Mouse (Mus musculus) C2C12 (cell line): ENCODE measurements at regions not wholly inside any gene's neighbourhood (a gene's known extent, or its start where the extent isn't known, plus 50 kb on each side); places are given as distances from the start of the nearest gene placed in this dataset.

Experiments
- H3K27me3 ChIP-seq: one replicate; pipeline ENCODE4 v1.6.1; 2011; ENCODE audit not compliant: control insufficient read depth, insufficient read depth, insufficient read length
- H3K36me3 ChIP-seq: one replicate; pipeline ENCODE4 v1.6.1; 2011; ENCODE audit not compliant: control insufficient read depth, insufficient read depth
- H3K4me3 ChIP-seq: one replicate; pipeline ENCODE4 v1.5.1; 2011; ENCODE audit warnings: mild to moderate bottlenecking, control low read depth; ENCODE audit not compliant: poor library complexity, insufficient read depth, severe bottlenecking
- H3K79me2 ChIP-seq: one replicate; pipeline ENCODE4 v1.6.1; 2011; ENCODE audit not compliant: control insufficient read depth, insufficient read depth
- H3K79me3 ChIP-seq: one replicate; pipeline ENCODE4 v1.6.1; 2011; ENCODE audit warnings: low read depth, control low read depth
- H3ac ChIP-seq: one replicate; pipeline ENCODE3; 2011; ENCODE audit warnings: low read depth; ENCODE audit not compliant: control insufficient read depth, insufficient read length
- CEBPB ChIP-seq: IDR thresholded peaks from one replicate; pipeline ENCODE4 v1.6.1; 2011; ENCODE audit warnings: low read depth, mild to moderate bottlenecking, control low read depth, moderate library complexity
- CTCF ChIP-seq: IDR thresholded peaks from one replicate; pipeline ENCODE4 v1.5.1; 2011; ENCODE audit not compliant: control insufficient read depth, insufficient read depth, insufficient read length
- FOSL1 ChIP-seq: IDR thresholded peaks from one replicate; pipeline ENCODE4 v1.8.0; 2011; ENCODE audit warnings: mild to moderate bottlenecking, low read length; ENCODE audit not compliant: poor library complexity, insufficient read depth, severe bottlenecking
- MAX ChIP-seq: IDR thresholded peaks from one replicate; pipeline ENCODE4 v1.6.1; 2011; ENCODE audit warnings: mild to moderate bottlenecking, control low read depth
- MYOD1 ChIP-seq: IDR thresholded peaks from one replicate; pipeline ENCODE4 v1.6.1; 2011; ENCODE audit warnings: low read depth; ENCODE audit not compliant: control insufficient read depth, insufficient read length
- MYOG ChIP-seq: IDR thresholded peaks from one replicate; pipeline ENCODE4 v1.6.1; 2011; ENCODE audit not compliant: control insufficient read depth, insufficient read length; ENCODE audit errors: extremely low read depth
- USF1 ChIP-seq: IDR thresholded peaks from one replicate; pipeline ENCODE4 v1.6.1; 2011; ENCODE audit warnings: low read depth, mild to moderate bottlenecking, control low read depth, moderate library complexity

DNA sequence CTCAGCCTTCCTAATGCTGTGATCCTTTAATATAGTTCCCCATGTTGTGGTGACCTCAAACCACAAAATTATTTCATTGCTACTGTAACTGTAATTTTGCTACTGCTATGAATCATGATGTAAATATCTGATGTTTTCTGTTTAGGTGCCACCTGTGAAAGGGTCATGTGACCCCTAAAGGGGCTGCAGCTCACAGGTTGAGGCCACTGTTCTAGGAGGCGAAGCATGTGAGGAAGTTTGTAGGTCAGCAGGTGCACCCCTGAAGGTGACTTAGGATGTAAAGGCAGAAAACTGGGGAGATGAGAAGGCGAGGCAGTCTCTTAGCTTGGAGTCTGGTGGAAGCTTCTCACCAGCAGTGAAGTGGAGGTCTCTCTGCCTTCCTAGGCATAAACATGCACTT lies 105.8 kb upstream of the Adra1d start:
- no peaks in the 10 kb centered on the region for H3K27me3 ChIP-seq
- no peaks in the 10 kb centered on the region for H3K79me2 ChIP-seq
- no peak overlapping the region for H3K4me3 ChIP-seq
- TF ChIP-seq CEBPB (no peak), MYOG (no peak), USF1 (peak; percentile 72), CTCF (no peak), FOSL1 (no peak)
- H3K36me3 ChIP-seq: no peaks in the 10 kb centered on the region
- H3K79me3 ChIP-seq: no peaks in the 10 kb centered on the region
- H3ac ChIP-seq: no peak overlapping the region

DNA sequence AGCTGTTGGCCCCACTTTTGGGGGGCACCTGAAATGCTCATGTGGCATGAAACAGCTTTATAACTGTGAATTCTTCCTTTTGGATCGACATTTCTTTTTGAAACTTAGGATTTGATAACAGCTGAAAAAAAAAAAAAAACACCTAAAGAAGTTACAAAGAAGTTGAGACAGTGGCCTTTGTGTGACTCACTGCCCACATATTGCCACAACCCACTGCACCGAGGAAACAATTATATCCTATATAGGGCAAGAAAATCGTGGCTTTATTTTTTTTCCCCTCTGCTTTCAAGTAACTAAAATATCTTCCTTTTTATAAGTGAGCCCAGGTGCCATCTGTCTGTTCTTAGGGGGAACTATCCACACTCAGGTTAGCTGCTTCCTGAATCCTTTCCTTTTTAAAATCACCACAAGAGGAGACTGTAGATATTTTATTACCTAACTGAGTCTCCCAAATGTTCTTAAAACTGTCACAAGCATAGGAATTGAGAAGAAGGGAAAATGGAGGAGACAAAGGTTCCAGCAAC lies 104.8 kb upstream of the Adra1d start:
- no peaks in the 10 kb centered on the region for H3K36me3 ChIP-seq
- H3K79me3 ChIP-seq: no peaks in the 10 kb centered on the region
- H3K4me3 ChIP-seq: no peak overlapping the region
- H3ac ChIP-seq: no peak overlapping the region
- H3K27me3 ChIP-seq: no peaks in the 10 kb centered on the region
- TF ChIP-seq CEBPB (peak; percentile 62), USF1 (no peak)
- no peaks in the 10 kb centered on the region for H3K79me2 ChIP-seq

DNA sequence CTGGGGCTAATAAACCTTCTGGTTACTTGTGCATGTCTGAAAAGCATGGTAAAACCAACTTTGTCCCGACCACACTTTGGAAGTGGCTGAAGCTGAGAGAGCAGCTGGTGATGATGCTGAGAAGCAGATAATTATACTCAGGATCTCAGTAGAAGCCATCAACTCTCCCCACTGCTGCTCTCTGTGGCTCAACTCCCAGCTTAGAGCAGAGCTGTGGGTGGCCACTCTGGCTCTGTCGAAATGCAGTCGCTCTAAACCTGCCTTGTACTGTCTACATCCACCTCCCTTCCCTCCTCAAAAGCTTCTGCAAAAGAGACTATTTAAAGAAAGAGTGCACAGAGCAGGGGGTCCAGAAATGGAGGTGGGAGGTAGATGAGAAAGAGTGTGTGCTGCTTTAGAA lies 102.5 kb upstream of the Adra1d start:
- Histone ChIP-seq H3K79me3 (no peaks in the 10 kb centered on the region), H3K79me2 (no peaks in the 10 kb centered on the region), H3K36me3 (no peaks in the 10 kb centered on the region), H3K27me3 (no peaks in the 10 kb centered on the region), H3K4me3 (no peak overlapping the region), H3ac (no peak overlapping the region)
- TF ChIP-seq CTCF (no peak), FOSL1 (no peak), USF1 (no peak), CEBPB (no peak), MYOD1 (no peak), MYOG (no peak), MAX (no peak)

DNA sequence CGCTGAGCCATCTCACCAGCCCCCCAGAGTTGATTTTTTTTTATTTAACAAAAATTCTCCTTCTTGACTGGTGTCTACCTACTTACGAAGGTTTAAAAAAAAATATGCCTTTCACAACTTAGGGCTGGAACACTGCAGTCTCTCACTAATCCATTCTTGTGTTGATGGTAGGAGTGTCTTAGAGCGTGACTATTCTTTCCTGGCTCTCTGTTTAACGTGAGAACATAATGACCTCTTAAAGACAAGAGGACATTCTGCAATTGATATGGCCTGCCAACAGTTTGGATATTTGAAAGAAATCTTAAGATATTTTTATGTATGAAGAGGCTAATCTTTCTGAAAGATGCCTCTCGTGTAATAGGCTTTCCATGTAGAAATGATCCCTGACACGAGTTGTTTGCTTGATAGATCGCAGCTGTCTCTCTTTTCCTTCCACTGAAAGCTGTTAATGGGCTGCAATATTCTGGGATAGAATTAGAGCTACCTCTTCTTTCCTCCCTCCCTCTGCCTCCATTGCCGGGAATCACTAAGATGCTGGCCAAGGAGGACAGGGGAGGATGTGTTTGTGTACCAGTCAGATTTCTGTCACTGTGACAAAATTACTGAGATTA lies 101.2 kb upstream of the Adra1d start:
- Histone ChIP-seq H3K27me3 (no peaks in the 10 kb centered on the region), H3K36me3 (no peaks in the 10 kb centered on the region), H3K79me3 (no peaks in the 10 kb centered on the region), H3K79me2 (no peaks in the 10 kb centered on the region), H3K4me3 (no peak overlapping the region), H3ac (no peak overlapping the region)
- TF ChIP-seq USF1 (no peak), CTCF (no peak), MYOG (no peak), MAX (no peak), MYOD1 (no peak), FOSL1 (no peak), CEBPB (no peak)

DNA sequence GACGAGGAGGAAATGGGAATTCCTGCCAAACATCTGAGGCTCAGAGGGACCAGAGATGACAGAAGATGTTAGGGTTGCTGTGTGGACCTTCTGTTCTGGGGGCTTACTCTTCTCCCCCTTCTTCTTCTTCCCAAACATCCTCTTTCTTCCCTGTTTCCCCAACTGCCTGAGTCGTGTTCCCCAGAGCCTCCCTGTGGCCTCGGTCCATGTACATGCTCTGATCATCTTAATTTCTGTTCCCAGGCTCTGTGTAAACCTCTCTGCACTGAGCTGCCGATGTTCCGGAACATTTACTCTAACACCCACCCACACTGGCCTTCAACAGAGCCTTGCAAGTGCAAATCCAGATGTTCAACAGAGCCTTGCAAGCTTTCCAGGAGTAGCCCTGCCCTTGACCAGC lies 90.1 kb upstream of the Adra1d start:
- H3K27me3 ChIP-seq: no peaks in the 10 kb centered on the region
- H3K4me3 ChIP-seq: no peak overlapping the region
- TF ChIP-seq MAX (no peak), USF1 (no peak), MYOG (no peak), CTCF (no peak), FOSL1 (no peak), CEBPB (no peak), MYOD1 (no peak)
- no peaks in the 10 kb centered on the region for H3K79me3 ChIP-seq
- no peaks in the 10 kb centered on the region for H3K36me3 ChIP-seq
- H3K79me2 ChIP-seq: no peaks in the 10 kb centered on the region
- no peak overlapping the region for H3ac ChIP-seq

DNA sequence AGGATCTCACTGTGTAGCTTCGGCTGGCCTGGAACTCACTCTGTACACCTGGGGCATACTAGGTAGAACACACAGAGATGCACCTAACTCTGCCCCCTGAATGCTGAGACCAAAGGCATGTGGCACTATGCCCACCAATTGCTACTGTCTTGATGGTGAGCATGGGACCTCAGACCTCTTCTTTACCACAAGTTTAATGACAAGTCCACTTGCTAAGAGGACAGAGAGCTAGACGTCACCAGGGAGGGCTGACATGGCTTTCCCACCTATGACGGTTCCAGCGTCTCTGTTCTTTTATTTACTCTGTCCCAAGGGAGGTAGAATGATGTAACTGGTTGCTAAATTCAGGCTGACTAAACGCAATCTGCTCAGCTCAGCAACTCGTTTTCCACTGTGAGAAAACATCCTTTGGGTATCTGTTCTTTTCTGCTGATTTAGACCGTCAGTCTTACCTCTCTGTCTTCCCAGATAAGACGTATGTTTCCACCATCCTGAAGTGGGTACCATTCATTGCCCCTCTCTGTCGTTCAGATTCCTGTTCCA lies 88.6 kb upstream of the Adra1d start:
- Histone ChIP-seq H3K79me3 (no peaks in the 10 kb centered on the region), H3ac (no peak overlapping the region), H3K27me3 (no peaks in the 10 kb centered on the region), H3K79me2 (no peaks in the 10 kb centered on the region), H3K36me3 (no peaks in the 10 kb centered on the region), H3K4me3 (no peak overlapping the region)
- no peak for TF ChIP-seq MAX
- no peak for TF ChIP-seq USF1
- no peak for TF ChIP-seq CEBPB
- no peak for TF ChIP-seq CTCF
- TF ChIP-seq MYOG: no peak
- no peak for TF ChIP-seq FOSL1
- no peak for TF ChIP-seq MYOD1
